Mouse (Mus musculus) cortical plate, adult 2 months (tissue): ENCODE results near the gene Capn5. TPM values are rescaled to one million over a fixed set of nuclear protein-coding genes. Genes with fewer than 3 reads are reported as not detected.
A peak's percentile ranks its signal among the peaks of the same experiment; 100 is the strongest.

Experiments
- H3K27ac ChIP-seq: fragments of 200-500 bp; 2 replicates; pipeline ENCODE4 v1.5.1; 2012; ENCODE audit warnings: low read length, control low read depth, inconsistent platforms; ENCODE audit not compliant: insufficient read depth
- H3K4me1 ChIP-seq: fragments of 200-500 bp; 2 replicates; pipeline ENCODE4 v1.6.1; 2011; ENCODE audit warnings: low read length; ENCODE audit not compliant: control insufficient read depth, insufficient read depth
- H3K4me3 ChIP-seq: fragments of 200-500 bp; 2 replicates; pipeline ENCODE4 v1.5.1; 2011; ENCODE audit warnings: mild to moderate bottlenecking, low read length, control low read depth; ENCODE audit not compliant: insufficient read depth
- CTCF ChIP-seq: fragments of 200-500 bp; IDR thresholded peaks from 2 replicates; pipeline ENCODE4 v1.5.1; 2011; ENCODE audit warnings: mild to moderate bottlenecking, control low read depth, low read length; ENCODE audit not compliant: insufficient read depth; ENCODE audit errors: extremely low read depth
- POLR2A ChIP-seq: fragments of 200-500 bp; IDR thresholded peaks from 2 replicates; pipeline ENCODE4 v1.6.1; 2011; ENCODE audit warnings: mild to moderate bottlenecking, low read length, control low read depth; ENCODE audit not compliant: insufficient read depth; ENCODE audit errors: extremely low read depth
- polyA plus RNA-seq: library from polyadenylated mRNA; depleted of rRNA; stranded (reverse); fragments of >200 nt; gene quantifications from 2 replicates; pipeline ENCODE4 v1.2.3, GENCODE M21; 2012

The Capn5 gene
- polyA plus RNA-seq, 1 experiment = 36.1 TPM

GRCm38 (mm10) chr7:98120325-98120724 lies 57.7 kb downstream of the Capn5 start:
- Histone ChIP-seq H3K4me3 (0 out of 2 replicates have a peak overlapping the region, but pooled peaks have one; percentile 1), H3K27ac (no peak overlapping the region), H3K4me1 (no peaks in the 10 kb centered on the region)
- peak; percentile 94 for TF ChIP-seq CTCF
- TF ChIP-seq POLR2A = no peak

GRCm38 (mm10) chr7:98119961-98120232 lies 58.2 kb downstream of the Capn5 start:
- Histone ChIP-seq H3K4me1 (no peaks in the 10 kb centered on the region), H3K27ac (no peak overlapping the region), H3K4me3 (no peak overlapping the region)
- TF ChIP-seq POLR2A (no peak), CTCF (no peak)

- no peak within 1 kb of the TSS for H3K27ac ChIP-seq
- H3K4me1 ChIP-seq = no peaks in the 10 kb centered on the region
- TF ChIP-seq CTCF = no peak
- no peak for TF ChIP-seq POLR2A
- 0 out of 2 replicates have a peak within 1 kb of the TSS, but pooled peaks have one; percentile 1 for H3K4me3 ChIP-seq
These were observed 58.7 kb downstream of the Capn5 start, which contains the start of gene Myo7a for GRCm38 (mm10) chr7:98119179-98119960. TSS of gene Myo7a (minus strand) at chr7:98119524.

GRCm38 (mm10) chr7:98117012-98117660 lies 60.9 kb downstream of the Capn5 start:
- TF ChIP-seq CTCF = no peak
- no peak for TF ChIP-seq POLR2A
- H3K4me3 ChIP-seq = no peak overlapping the region
- no peaks in the 10 kb centered on the region for H3K4me1 ChIP-seq
- no peak overlapping the region for H3K27ac ChIP-seq

- TF ChIP-seq POLR2A = no peak
- no peak for TF ChIP-seq CTCF
- H3K4me3 ChIP-seq = no peak overlapping the region
- H3K4me1 ChIP-seq = no peaks in the 10 kb centered on the region
- no peak overlapping the region for H3K27ac ChIP-seq
These were observed 63.4 kb downstream of the Capn5 start for GRCm38 (mm10) chr7:98114656-98115055.

- TF ChIP-seq POLR2A = no peak
- TF ChIP-seq CTCF = no peak
- no peak overlapping the region for H3K4me3 ChIP-seq
- H3K4me1 ChIP-seq = no peaks in the 10 kb centered on the region
- H3K27ac ChIP-seq = no peak overlapping the region
These were observed 66.8 kb downstream of the Capn5 start for GRCm38 (mm10) chr7:98111233-98111632.

GRCm38 (mm10) chr7:98109771-98110170 lies 68.3 kb downstream of the Capn5 start:
- no peak for TF ChIP-seq POLR2A
- TF ChIP-seq CTCF = no peak
- Histone ChIP-seq H3K4me1 (no peaks in the 10 kb centered on the region), H3K4me3 (no peak overlapping the region), H3K27ac (no peak overlapping the region)

GRCm38 (mm10) chr7:98108636-98109430 lies 69.2 kb downstream of the Capn5 start:
- Histone ChIP-seq H3K4me1 (0 out of 2 replicates have a peak, but pooled peaks cover 1% of the 10 kb centered on the region), H3K27ac (no peak overlapping the region), H3K4me3 (no peak overlapping the region)
- TF ChIP-seq POLR2A (no peak), CTCF (no peak)

GRCm38 (mm10) chr7:98106272-98106671 lies 71.8 kb downstream of the Capn5 start:
- TF ChIP-seq CTCF (no peak), POLR2A (no peak)
- H3K4me1 ChIP-seq = 0 out of 2 replicates have a peak, but pooled peaks cover 1% of the 10 kb centered on the region
- H3K4me3 ChIP-seq = no peak overlapping the region
- no peak overlapping the region for H3K27ac ChIP-seq
